Mouse (Mus musculus): ENCODE results near the gene Ube2v1.
"Not testable (repeated sequence)": the region's sequence is repeated elsewhere in the genome, so short reads cannot be mapped to it uniquely, and the experiment has no call there.

Gene Ube2v1

DNA sequence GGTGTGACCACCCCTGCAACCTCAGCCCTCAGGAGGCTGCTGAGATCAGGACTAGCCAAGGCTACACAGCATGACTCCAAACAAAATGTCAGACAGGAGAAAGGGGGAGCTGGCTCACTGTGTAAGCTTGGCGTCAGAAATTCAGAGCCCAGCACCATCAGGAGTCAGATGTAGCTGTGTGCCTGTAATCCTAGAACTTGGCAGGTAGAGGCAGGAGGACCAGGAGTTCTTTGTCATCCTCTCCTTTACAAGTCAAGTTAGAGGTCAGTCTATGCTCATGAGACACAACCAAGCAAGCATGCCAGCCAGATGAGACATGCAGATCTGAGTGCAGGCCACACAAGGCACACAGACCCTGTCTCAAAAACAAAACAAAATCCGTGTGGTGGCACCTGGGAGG lies 6.2 kb downstream of the Ube2v1 start:
- DNase-seq (ENCODE audit: extremely low spot score, low read depth, low spot score): no peak

DNA sequence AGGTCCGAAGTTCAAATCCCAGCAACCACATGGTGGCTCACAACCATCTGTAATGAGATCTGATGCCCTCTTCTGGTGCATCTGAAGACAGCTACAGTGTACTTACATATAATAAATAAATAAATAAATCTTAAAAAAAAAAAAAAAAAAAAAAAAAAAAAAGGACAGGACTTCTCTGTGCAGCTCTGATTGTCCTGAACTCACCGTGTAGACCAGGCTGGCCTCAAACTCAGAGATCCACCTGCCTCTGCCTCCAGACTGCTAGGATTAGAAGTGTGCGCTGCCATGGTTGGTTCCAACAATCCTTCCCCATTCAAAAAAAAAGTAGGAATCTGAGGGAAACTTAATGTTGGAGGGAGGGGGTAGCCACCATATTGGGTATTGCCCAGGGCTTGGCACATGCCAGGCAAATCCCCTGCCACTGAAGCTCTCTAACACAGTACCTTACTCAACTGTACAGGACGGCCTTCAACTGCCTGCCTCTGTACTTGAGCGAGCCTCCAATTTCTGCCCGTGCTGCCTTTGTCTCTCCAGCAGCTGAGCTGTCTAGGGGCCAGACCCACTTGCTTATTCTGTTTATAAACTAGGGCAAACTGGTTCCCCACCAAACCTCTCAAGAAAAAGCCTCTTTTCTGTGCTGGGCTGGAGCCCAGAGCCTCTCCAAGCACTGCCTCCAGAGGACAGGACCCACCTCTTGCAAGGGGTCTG lies 7.4 kb downstream of the Ube2v1 start:
- DNase-seq (ENCODE audit: extremely low spot score, low read depth, low spot score): no peak

DNA sequence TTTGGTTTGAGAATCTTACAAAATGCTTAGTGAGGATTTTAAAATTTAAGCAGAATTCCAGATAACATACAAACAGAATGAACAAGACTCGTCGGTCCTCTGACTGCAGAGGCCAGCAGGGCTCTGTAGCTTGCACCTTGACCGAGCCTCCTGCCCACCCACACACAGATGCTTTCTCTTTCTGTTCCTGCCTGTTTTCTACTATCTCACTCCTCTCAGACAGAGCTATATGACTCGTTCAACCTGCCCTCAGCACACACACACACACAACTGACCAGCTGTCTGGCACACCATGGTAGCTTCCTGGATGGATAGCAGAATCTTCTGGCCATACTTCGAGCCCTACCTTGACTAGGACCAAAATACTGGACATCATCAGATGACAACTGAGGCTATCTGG lies 8.9 kb downstream of the Ube2v1 start:
- no peak for DNase-seq (ENCODE audit: extremely low spot score, low read depth, low spot score)

DNA sequence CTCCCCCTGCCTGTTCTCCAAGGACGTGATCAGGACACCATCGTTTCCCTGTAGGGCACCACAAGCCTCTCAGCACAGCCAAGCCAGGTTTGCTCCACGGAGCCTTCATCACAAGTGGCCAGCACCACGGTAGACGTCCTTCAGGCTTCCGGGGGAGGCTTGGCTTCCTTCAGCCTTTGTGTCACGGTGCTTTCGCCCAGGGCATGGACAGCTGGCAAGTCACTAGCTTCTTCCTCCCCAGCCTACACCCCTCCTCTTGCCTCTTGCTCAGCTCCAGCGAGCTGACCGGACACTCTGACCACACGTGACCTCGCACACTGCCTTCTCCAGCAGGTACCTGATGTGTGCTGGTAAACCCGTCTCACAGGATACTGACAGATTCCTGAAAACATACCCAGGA lies 9.5 kb downstream of the Ube2v1 start:
- no peak for DNase-seq (ENCODE audit: extremely low spot score, low read depth, low spot score)

DNA sequence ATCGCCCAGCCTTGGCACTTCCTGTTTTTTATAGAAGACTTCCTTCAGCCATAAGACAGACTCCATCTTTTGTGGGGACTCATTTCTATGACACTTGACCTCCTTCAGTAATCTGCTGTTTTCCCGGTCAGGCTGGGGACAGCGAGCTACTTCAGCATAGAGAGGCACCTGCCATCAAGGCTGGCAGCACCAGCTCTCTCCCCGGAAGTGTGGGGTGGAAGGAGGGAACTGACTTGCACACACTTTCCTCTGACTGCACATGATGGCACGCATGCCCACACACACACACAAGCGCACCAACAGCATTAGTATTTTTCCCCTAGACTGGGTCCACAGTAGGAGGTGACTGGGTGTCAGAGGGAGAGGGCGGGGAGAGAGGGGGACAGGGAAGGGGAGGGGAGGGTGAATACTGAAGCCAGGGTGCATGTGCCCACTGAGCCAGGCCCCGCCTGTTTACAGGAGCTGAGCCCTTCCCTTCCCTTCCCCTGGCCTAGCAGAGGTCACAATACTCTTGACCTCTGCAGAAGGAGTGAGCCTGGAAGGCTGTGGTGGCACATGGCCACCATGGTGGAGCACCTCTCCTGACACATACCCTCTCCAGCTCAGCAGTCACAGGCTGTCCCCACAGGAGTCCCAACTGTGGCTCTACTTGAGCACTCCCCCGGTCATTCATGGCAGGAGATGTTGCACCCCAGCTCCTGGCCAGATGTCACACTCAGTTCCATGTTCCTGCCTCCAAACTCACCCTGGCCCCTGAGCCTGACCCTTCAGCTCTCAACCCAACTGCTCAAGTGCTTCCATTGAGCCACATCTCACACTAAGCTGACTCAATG lies 10.4 kb downstream of the Ube2v1 start:
- DNase-seq (ENCODE audit: extremely low spot score, low read depth, low spot score): no peak

DNA sequence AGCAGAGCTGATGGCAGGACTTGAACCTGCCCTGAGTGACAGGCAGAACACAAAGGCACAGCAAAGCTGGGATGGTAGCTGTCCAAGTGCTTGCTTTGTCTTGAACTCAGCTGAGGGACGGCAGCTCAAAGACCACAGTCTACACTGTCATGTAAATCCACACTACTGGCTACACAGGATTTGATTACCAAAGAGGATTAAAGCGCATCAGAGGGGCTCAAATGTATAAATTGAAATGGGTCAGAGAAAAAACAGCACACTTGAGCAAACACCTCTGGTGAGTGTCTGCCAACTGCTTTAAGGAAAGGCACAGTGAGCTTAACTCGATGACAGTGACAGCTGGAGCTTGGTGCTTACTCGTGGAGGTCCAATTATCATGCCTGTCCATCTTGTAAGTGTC lies 14.4 kb downstream of the Ube2v1 start:
- DNase-seq (ENCODE audit: extremely low spot score, low read depth, low spot score): no peak

DNA sequence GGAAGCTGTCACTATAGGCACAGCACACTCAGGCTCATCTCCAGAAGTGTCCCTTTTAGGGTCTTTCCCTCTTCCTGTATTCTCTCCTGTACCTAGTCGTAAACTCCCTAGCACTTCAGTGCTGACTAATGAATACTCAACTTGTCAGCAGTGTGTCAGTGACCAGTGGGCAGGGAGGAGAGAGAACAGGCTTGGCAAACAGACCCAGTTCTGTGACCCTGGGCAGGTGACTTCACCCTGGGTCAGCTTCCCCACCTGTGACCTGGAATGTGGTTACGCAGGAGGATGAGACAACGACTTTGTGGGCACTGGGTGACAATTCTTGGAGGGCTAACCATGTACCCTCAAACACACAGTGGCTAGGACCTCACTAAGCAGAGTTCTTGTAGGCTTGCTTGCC lies 14.9 kb downstream of the Ube2v1 start:
- no peak for DNase-seq (ENCODE audit: extremely low spot score, low read depth, low spot score)

DNA sequence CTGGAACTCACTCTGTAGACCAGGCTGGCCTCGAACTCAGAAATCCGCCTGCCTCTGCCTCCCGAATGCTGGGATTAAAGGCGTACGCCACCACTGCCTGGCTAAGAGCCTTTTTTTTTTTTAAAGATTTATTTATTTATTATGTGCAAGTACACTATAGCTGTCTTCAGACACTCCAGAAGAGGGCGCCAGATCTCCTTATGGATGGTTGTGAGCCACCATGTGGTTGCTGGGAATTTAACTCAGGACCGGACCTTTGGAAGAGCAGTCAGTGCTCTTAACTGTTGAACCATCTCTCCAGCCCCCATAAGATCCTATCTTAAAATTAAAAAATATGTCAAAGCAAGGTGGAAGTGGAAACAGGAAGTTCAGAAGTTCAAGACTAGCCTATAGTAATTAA lies 18.6 kb downstream of the Ube2v1 start:
- not testable (repeated sequence) for DNase-seq (ENCODE audit: extremely low spot score, low read depth, low spot score)

DNA sequence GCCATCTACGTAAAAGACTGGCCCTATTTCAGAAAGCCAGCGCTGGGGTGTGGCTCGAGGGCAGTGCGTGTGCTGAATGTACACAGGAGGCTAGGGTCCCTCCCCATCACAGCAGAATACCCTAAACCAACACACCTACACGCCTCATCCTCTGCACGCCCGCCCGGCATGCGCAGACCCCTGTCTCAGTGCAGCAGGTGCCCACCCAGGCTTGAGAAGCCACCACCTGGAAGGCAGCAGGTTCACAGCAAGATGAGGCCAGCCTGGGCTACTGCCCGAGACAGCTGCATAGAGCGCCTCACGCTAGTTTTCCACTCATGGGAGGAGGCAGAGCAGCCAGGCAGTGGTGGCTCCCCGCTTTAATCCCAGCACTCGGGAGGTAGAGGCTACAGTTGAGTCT lies 19.8 kb downstream of the Ube2v1 start:
- no peak for DNase-seq (ENCODE audit: extremely low spot score, low read depth, low spot score)

DNA sequence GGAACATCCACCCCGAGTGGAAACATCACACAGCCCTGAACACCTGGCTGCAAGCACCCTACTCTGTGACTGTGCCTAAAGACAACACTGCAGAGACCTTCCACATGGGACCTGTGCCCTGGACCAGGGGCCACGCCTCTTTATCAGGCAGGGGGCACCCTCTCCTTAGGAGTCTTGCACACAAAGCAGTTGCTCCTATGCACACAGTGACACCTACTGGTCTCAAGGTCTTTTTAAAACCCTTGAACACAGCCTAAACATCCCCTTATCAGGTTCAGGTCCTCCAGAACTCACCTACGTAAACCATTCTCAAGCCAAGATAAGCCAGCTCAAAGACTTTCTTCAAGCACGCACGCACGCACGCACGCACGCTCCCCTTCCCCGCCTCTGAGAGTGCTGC lies 20.6 kb downstream of the Ube2v1 start:
- DNase-seq (ENCODE audit: extremely low spot score, low read depth, low spot score): no peak

DNA sequence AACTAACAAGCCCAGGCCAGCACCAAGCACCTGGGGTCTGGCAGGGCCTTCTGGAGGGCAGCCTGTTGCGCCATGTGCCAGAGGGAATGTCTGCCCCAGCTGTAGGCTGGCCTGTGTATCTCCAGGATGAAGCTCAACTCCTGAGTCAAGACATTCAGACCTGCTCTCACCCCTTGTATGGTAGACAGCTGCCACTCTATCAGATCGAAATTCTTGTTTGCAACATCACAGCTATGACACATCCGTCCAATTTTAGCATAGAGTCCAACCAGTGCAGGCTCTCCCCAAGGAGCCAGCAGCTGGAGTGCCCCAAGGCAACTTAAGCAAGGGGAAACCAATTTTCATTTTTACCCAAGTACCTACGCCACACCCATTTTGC lies 25.2 kb downstream of the Ube2v1 start:
- DNase-seq (ENCODE audit: extremely low spot score, low read depth, low spot score): no peak

DNA sequence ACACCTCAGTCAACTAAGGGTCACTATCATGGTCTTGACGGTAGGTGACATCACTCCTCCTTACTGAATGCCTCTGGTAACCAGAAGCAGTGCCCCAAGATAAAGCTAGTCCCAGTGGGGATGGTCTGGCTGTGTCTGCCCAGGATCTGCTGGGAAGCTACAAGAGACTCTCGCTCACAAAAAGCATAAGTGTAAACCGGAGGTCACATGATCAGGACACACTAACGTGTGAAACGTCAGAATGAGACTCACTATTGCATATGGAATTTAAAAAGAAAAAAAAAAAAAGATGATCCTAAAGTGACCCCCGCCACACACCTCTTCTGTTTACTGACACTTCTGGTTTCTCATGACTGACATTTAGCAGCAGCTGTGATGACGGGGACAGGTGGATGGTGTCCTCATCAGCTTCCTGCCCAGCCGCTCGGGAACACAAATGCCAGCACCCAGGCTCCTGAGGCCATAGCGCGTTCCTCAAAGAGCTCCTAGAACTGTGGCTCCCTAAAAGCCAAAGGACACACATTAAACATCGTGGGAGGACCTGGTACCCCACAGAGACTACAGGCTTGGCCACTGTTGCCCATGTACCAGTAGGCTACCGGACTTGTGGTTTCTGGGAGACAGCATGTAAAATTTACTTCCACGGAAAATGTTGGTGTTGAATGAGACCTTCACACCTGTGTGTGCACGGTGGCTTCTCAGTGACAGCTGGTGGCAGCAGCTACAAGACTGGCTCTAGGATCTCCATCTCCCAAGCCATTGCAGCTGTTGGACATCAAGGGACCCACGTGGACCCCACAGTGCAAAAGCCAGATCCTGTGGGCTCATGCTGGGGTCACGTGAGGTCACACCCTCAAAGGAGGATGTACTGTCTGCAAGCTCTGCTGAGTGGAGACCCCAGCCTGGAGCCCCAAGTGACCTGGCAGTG lies 25.8 kb downstream of the Ube2v1 start:
- DNase-seq (ENCODE audit: extremely low spot score, low read depth, low spot score): no peak

DNA sequence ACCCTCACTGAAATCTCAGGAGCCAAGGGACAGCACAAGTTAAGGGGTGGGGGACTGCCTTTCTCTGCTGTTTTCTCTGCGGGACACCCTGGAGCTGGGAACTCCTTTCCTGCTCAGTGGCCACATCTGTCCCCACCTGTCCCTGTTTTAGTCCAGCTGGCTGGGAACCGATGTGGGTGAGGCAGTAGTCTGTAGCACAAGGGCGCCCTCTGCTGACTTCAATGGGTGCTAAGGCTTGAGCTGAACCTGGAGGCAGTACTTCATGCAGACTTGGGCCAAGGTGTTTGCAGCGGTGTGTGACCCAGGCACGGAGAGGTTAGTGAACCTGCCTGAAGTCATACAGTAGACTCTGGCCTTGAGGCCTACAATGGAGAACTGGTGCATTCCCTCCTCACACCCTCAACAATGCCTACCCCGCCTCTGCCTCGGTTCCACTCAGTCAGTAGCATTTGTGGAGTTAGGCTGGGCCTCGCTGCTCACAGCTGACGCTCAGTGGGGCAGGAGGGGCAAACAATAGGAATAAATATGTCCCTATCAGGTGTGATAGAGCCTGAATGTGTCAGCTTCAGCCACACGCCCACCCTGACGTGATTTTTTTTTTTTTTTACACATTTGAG lies 26.6 kb downstream of the Ube2v1 start:
- DNase-seq (ENCODE audit: extremely low spot score, low read depth, low spot score): peak; percentile 88

DNA sequence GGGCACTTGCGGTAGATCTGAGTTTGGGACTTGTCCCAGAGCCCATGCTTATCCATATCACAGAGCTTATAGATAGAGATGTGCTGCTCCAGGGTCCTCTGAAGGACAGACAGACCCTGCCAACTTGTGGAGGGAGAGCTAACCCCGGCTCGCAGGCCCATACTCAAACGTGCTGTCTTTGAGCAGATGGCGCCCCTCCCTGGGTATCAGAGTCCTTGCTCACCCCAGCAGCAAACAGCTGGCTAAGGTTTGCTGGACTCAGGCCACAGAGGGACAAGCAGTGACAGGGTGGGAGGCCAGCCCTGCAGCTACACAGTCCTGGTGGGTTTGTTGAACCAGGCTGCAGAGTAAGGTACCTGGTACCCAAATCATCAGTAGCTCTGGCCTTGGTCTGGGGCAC lies 28.9 kb downstream of the Ube2v1 start:
- no peak for DNase-seq (ENCODE audit: extremely low spot score, low read depth, low spot score)

DNA sequence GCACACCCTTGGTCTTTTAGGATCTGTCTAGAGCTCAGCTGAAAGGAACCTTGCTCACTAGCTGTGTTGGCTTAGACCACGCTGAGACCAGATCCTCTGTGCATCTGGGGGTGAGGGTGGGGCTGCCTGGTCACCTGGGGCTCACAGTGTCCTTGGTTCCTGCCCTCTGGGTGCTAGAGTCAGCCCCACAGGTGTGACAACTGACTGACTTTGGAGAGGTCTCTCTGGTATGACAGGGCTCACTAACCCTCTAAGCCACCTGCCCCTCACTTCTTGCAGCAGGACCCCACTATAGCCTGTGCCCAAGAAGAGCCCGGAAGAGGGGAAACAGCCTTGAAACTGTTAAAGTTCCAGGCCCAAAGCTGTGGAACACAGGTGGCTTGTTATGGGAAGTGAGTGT lies 29.5 kb downstream of the Ube2v1 start:
- DNase-seq (ENCODE audit: extremely low spot score, low read depth, low spot score): no peak

DNA sequence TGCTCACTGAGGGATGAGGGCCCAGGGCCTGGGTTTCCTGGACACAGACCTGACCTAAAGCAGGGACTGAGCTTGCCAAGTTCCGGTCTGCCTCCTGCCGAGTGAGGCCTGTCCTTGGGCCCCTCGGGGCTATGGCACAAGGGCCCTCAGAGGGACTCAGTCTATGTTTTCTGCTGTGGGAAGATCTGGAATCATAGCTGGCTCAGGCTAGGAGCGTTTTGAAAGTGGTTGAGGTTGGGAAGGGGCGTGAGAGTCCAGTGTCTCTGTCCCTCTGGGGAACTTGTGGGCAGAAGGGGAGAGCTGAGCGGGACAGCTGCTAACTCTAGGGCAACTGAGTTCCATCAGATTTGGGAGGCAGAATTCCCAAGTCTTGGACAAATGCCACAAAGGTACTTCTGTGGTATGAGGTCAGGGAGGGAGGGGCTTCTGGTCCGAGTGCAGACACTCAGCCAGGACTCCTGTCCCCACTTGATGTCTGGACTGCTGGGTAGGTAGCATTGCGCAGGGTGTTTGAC lies 31.4 kb downstream of the Ube2v1 start:
- DNase-seq (ENCODE audit: extremely low spot score, low read depth, low spot score): no peak

DNA sequence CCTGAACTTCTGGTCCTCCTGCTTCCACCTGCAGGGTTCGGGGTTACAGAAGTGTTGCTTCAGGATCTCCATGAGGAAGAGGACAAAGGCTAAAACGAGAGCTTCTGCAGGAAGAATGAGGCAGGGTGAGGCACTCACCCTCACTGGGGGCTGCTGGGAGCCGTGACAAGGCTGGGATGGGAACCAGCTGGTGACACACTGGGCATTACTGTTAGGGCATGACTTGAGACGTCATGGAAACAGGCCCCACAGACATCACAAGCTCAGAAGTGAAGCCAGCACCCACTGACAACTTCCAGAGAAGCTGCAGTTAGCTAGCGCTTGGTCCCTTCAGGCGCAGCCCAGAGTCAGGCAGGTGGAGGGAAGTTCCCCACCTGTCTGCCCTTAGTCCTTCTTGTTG lies 32.0 kb downstream of the Ube2v1 start:
- no peak for DNase-seq (ENCODE audit: extremely low spot score, low read depth, low spot score)

DNA sequence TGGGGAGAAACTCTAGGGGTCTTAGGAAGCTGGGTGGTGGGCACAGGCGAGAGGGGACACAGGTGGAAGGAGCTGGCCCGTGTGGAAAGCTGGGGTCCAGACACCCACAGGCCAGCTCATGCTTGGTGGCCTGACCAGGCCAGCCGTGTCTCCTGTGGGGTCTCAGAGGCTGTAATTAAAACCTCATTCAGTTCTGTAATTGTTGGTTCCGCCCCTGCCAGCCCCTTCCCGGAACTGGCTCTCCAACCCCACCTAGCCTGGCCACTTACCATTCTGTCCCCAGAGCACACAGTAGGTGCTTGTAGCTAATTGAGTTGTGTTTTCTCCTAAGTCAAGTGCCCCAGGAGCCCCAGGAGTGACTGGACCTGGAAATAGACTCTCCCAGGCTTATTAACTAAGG lies 32.7 kb downstream of the Ube2v1 start:
- DNase-seq (ENCODE audit: extremely low spot score, low read depth, low spot score): no peak

DNA sequence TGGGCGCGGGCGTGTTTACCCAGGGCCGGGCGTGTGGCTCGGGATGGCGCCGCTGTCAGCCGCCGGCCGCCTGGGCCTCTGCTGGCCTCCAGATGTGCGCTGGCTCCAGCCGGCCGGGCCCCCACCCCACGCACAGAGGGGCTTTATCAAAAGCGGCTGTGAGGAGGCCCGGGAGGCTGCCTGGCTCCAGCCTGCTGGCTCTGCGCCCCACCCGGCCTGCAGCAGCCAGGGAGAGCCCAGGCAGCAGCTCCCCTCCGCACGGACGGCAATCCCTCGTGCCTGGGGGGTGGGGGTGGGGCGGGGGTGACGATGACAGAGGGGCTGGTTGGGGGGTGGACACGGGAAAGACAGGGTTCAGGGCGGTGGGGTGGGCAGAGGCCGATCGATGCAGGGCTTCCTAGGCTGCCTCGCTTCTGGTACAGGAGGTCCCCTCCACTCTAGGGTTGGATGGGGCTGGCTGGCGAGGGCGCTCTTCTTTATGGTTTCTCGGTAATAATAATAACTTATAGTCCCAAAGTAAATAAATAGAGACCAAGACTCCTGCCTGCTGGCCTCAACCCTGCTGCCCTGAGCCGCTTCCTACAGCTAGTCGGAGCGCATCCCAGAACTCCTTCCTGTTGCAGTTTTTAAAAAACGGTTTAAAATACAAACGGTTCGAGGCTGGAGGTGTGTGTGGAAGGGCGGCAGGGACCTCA lies 34.3 kb downstream of the Ube2v1 start:
- no peak for DNase-seq (ENCODE audit: extremely low spot score, low read depth, low spot score)

DNA sequence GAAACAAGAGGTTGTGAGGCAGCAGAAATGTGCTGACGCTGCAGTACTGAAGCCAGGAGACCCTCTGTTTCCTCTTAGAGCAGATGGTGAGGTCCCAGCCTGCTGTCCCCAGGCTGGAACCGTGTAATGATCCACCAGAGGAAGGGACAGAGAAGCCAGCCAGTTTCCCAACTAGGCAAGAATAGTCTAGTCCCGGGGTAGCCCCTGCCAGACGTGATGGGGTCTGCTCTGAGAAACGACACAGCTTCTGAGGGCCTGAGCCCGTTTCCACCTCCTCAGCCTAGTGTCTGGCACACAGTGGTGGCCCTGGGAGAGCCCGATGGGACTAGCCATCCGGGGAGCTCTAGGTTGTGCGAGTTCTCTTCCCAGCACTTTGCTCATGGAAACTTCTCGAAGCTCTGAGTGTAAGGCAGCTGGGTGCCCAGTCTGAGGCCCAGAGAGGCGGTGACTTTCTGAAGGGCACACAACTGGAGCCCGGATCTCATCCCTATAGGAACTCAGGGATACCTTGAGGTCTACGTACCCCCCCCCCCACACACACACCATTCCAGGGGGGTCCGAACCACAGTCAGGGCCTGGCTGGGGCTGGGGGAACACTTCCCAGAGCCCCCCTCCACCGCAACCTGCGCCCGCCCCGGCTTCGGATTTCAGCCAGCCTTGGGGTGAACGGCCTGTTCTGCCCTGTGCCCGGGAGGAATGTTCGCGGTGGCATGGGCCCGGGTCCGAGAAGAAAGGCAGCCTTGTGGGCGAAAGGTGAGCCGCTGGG lies 35.0 kb downstream of the Ube2v1 start:
- DNase-seq (ENCODE audit: extremely low spot score, low read depth, low spot score): no peak
